Mouse (Mus musculus) G1E (cell line): ENCODE measurements around the gene Pou2f2. TPM values are rescaled to one million over a fixed set of nuclear protein-coding genes. Genes with fewer than 3 reads are reported as not detected.

Source experiments
- ATAC-seq: 2 replicates; pipeline ENCODE4 v1.8.0; 2016; ENCODE audit warnings: mild to moderate bottlenecking; ENCODE audit not compliant: insufficient number of reproducible peaks, poor library complexity, low FRiP score, severe bottlenecking; ENCODE audit errors: extremely low read depth
- DNase-seq: peaks from one replicate; pipeline ENCODE4 v3.0.0; 2012; ENCODE audit warnings: low spot score
- H3K27me3 ChIP-seq: 2 replicates; pipeline ENCODE4 v1.6.1; 2012; ENCODE audit warnings: mild to moderate bottlenecking, low read length, inconsistent platforms; ENCODE audit not compliant: insufficient read depth
- H3K36me3 ChIP-seq: replicated peaks from 2 replicates; pipeline ENCODE3; 2012; ENCODE audit warnings: mild to moderate bottlenecking, inconsistent platforms
- H3K4me1 ChIP-seq: 2 replicates; pipeline ENCODE4 v1.6.1; 2012; ENCODE audit warnings: low read depth, low read length, inconsistent platforms, mixed read lengths; ENCODE audit not compliant: insufficient read depth
- H3K4me3 ChIP-seq: 2 replicates; pipeline ENCODE4 v1.5.1; 2012; ENCODE audit warnings: low read depth, mild to moderate bottlenecking, inconsistent platforms, low read length, moderate library complexity, mixed read lengths
- H3K9me3 ChIP-seq: replicated peaks from 2 replicates; pipeline ENCODE4 v1.6.1; 2012; ENCODE audit warnings: inconsistent platforms
- CTCF ChIP-seq: IDR thresholded peaks from 2 replicates; pipeline ENCODE4 v1.5.1; 2012; ENCODE audit warnings: low read depth, low read length, inconsistent platforms, mixed read lengths
- GATA1 ChIP-seq: IDR thresholded peaks from 2 replicates; pipeline ENCODE4 v1.6.1; 2012; ENCODE audit warnings: borderline replicate concordance, low read length, inconsistent platforms, mixed read lengths
- GATA2 ChIP-seq: IDR thresholded peaks from 2 replicates; pipeline ENCODE4 v1.6.1; 2012; ENCODE audit warnings: low read depth, low read length, inconsistent platforms, borderline replicate concordance
- POLR2AphosphoS5 ChIP-seq: IDR thresholded peaks from 2 replicates; pipeline ENCODE4 v1.6.1; 2012; ENCODE audit warnings: low read depth, low read length, inconsistent platforms; ENCODE audit not compliant: insufficient replicate concordance
- TAL1 ChIP-seq: conservative IDR thresholded peaks from 2 replicates; pipeline ENCODE4 v1.6.1; 2012; ENCODE audit warnings: low read depth, low read length, inconsistent platforms, mixed read lengths
- polyA plus RNA-seq: library from polyadenylated mRNA; stranded (reverse); fragments of >175 nt; gene quantifications from 2 replicates; pipeline ENCODE4 v1.2.3, GENCODE M21; 2012
- total RNA-seq, 2 experiments: library from RNA; stranded (forward) in 1 of 2; stranded (reverse) in 1 of 2; fragments of 200-1000 nt in 1 of 2; fragments of >200 nt in 1 of 2; fragmentation: Nextera tagmentation in 1 of 2; gene quantifications; 2 replicates each; pipeline ENCODE4 v1.2.3; 2014 to 2017

The Pou2f2 gene
- total RNA-seq (2014; fragmentation: Nextera tagmentation) (0.38 and 1.6 TPM in 2 replicates), total RNA-seq (2017) (0.06 and 0.16 TPM in 2 replicates), polyA plus RNA-seq (0.58 and 0.59 TPM in 2 replicates)

DNA sequence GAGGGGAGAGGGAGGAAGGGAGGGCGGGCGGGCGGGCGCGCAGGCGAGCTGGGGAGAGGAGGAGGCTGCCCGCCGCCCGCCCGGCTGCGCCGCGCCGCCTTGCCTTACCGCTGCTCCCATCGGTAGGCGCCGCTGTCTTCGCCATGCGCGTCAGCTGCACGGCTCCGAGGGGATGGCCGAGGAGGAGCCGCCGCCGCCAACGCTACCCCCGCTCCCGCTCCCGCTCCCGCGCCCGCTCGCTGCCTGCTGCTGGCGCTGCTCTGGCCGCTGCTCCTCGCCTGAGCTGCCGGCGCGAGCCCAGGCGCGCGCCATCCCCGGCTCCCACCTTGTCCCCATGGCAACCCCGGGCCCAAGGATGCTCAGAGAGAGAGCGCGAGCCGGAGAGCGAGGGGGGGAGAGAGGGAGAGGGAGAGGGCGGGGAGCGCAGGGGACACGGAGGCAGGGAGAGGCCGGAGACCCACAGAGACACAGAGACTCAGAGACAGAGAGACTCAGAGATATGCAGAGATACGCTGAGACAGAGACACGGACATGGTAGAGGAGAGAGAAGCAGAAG is at the start of gene Pou2f2:
Gene Pou2f2, minus strand, starts transcription at position 121 of the 556 bp plus-strand sequence.
- no peak for TF ChIP-seq POLR2AphosphoS5
- no peak for TF ChIP-seq CTCF
- TF ChIP-seq GATA1 = no peak
- no peak for TF ChIP-seq TAL1
- no peak for TF ChIP-seq GATA2
- no peak for DNase-seq
- H3K4me1 ChIP-seq = peaks cover 15% of the 10 kb centered on the region
- no peaks in the 10 kb centered on the region; the same call in 1 of the 2 replicates for H3K9me3 ChIP-seq
- H3K27me3 ChIP-seq = peaks cover 69% of the 10 kb centered on the region
- ATAC-seq = no peak
- no peak within 1 kb of the TSS; the same call in 1 of the 2 replicates for H3K4me3 ChIP-seq
- H3K36me3 ChIP-seq = no peaks in the 10 kb centered on the region

- ATAC-seq (no peak), DNase-seq (no peak)
- no peaks in the 10 kb centered on the region for H3K9me3 ChIP-seq
- H3K4me3 ChIP-seq = peak overlapping the region; percentile 21; the same call in 1 of the 2 replicates
- no peaks in the 10 kb centered on the region for H3K27me3 ChIP-seq
- H3K4me1 ChIP-seq = peaks cover 92% of the 10 kb centered on the region
- H3K36me3 ChIP-seq = peaks cover 99% of the 10 kb centered on the region
- TF ChIP-seq CTCF = no peak
- TF ChIP-seq POLR2AphosphoS5 = no peak
- TF ChIP-seq TAL1 = no peak
- TF ChIP-seq GATA1 = no peak
Measured at GRCm38 (mm10) chr7:25227523-25228300, 48.2 kb upstream of the Pou2f2 start.

- no peak for ATAC-seq
- H3K36me3 ChIP-seq = peaks cover 61% of the 10 kb centered on the region
- H3K4me3 ChIP-seq = peak overlapping the region; percentile 90
Measured at GRCm38 (mm10) chr7:25222275-25222967, 42.9 kb upstream of the Pou2f2 start.

GRCm38 (mm10) chr7:25221102-25221883 is 41.8 kb upstream of the Pou2f2 start, which contains the start of gene Zfp526:
Gene Zfp526, plus strand, starts transcription at chr7:25221425.
- Histone ChIP-seq H3K9me3 (no peaks in the 10 kb centered on the region), H3K4me3 (peak within 1 kb of the TSS; percentile 90), H3K36me3 (peaks cover 55% of the 10 kb centered on the region), H3K27me3 (no peaks in the 10 kb centered on the region), H3K4me1 (peaks cover 79% of the 10 kb centered on the region)
- DNase-seq (peak; percentile 96), ATAC-seq (peak; percentile 70)
- TF ChIP-seq POLR2AphosphoS5 (no peak), GATA2 (no peak), GATA1 (no peak), CTCF (no peak), TAL1 (no peak)

More at GRCm38 (mm10) chr7:25222275-25222967, 42.9 kb upstream of the Pou2f2 start:
- Histone ChIP-seq H3K9me3 (no peaks in the 10 kb centered on the region), H3K27me3 (no peaks in the 10 kb centered on the region), H3K4me1 (peaks cover 88% of the 10 kb centered on the region)
- no peak for DNase-seq
- TF ChIP-seq TAL1 (peak; percentile 32), POLR2AphosphoS5 (no peak)

- Histone ChIP-seq H3K4me3 (peak within 1 kb of the TSS; percentile 90), H3K4me1 (peaks cover 72% of the 10 kb centered on the region), H3K36me3 (peaks cover 54% of the 10 kb centered on the region), H3K9me3 (no peaks in the 10 kb centered on the region), H3K27me3 (no peaks in the 10 kb centered on the region)
- peak; percentile 62 for DNase-seq
- peak; percentile 24; the same call in 1 of the 2 replicates for ATAC-seq
- TF ChIP-seq POLR2AphosphoS5 (no peak; the same call in 1 of the 2 replicates), GATA2 (no peak), TAL1 (no peak), GATA1 (no peak), CTCF (no peak)
Measured at GRCm38 (mm10) chr7:25220457-25221101, 41.1 kb upstream of the Pou2f2 start, which contains the start of gene Dedd2. Gene Dedd2, minus strand, starts transcription at chr7:25220615.
